Mouse (Mus musculus): ENCODE results near the gene Upk2.

DNA sequence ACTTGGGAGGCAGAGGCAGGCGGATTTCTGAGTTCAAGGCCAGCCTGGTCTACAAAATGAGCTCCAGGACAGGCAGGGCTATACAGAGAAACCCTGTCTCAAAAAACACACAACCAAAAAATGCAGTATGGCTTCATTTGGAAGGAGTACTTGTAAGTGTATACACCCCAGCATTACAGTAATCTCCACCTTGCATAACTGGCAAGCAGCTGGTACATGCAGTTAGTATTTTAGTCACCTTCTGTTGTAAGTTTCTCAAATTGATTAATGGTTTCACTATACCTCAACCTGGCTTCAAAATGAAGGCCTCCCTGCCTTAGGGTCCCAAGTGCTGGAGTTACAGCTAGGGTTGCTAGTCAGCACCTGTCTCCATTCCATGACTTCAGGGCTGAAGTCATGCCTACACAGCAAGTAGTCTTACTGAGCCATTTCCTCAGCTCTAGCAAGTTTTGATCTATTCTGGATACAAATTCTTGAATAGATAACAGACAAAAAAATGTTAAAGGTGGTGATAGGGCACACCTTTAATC, 43.1 kb downstream of the Upk2 start:
- no peak for TF ChIP-seq POLR2A (IDR thresholded peaks at IDR 0.05; ENCODE audit: borderline replicate concordance, control insufficient read depth, low read depth, low read length)
- no peak for TF ChIP-seq CTCF (IDR thresholded peaks at IDR 0.05; ENCODE audit: control insufficient read depth, insufficient read depth, low read length)

Data from bone marrow, adult 2 months (tissue).